Mouse (Mus musculus) hindbrain, embryonic 12.5 days (tissue): ENCODE data around the gene Myo18a. TPM values are rescaled to one million over a fixed set of nuclear protein-coding genes. Genes with fewer than 3 reads are reported as not detected.
A peak's percentile ranks its signal among the peaks of the same experiment; 100 is the strongest.

ENCODE experiments used
- ATAC-seq: fragments of 200-750 bp; cut with Nextera tagmentation; 2 replicates; pipeline ENCODE4 v1.8.0; 2017; ENCODE audit warnings: moderate TSS enrichment; ENCODE audit not compliant: low FRiP score
- H3K27ac ChIP-seq: fragments of 300-500 bp; sonication (generic); 2 replicates; pipeline ENCODE4 v1.5.1; 2016; ENCODE audit warnings: mild to moderate bottlenecking
- H3K27me3 ChIP-seq: fragments of 300-500 bp; sonication (generic); 2 replicates; pipeline ENCODE4 v1.6.1; 2016; ENCODE audit warnings: mild to moderate bottlenecking
- H3K36me3 ChIP-seq: fragments of 300-500 bp; sonication (generic); 2 replicates; pipeline ENCODE4 v1.6.1; 2016; ENCODE audit warnings: mild to moderate bottlenecking
- H3K4me1 ChIP-seq: fragments of 300-500 bp; sonication (generic); 2 replicates; pipeline ENCODE4 v1.6.1; 2016
- H3K4me2 ChIP-seq: fragments of 300-500 bp; sonication (generic); replicated peaks from 2 replicates; pipeline ENCODE4 v1.6.1; 2016; ENCODE audit warnings: mild to moderate bottlenecking
- H3K4me3 ChIP-seq: fragments of 300-500 bp; sonication (generic); 2 replicates; pipeline ENCODE4 v1.5.1; 2016; ENCODE audit warnings: mild to moderate bottlenecking
- H3K9ac ChIP-seq: fragments of 300-500 bp; sonication (generic); 2 replicates; pipeline ENCODE4 v1.6.1; 2016; ENCODE audit warnings: mild to moderate bottlenecking, moderate library complexity
- H3K9me3 ChIP-seq: fragments of 300-500 bp; sonication (generic); replicated peaks from 2 replicates; pipeline ENCODE4 v1.6.1; 2016; ENCODE audit warnings: mild to moderate bottlenecking
- WGBS: fragments of 180-500 bp; shearing (Covaris S2); methylation state at CpG from one replicate; pipeline ENCODE4 v1.1.7; 2016; 5-methylcytosine and 5-hydroxymethylcytosine counted together
- polyA plus RNA-seq: library from polyadenylated mRNA; unstranded; fragments of >200 nt; fragmentation: Nextera tagmentation; extraction: Ambion mirVana; gene quantifications from 2 replicates; pipeline ENCODE4 v1.2.1, GENCODE M21; 2016

Gene Myo18a
- polyA plus RNA-seq, 1 experiment from 2014 or later = 55.9 TPM

DNA sequence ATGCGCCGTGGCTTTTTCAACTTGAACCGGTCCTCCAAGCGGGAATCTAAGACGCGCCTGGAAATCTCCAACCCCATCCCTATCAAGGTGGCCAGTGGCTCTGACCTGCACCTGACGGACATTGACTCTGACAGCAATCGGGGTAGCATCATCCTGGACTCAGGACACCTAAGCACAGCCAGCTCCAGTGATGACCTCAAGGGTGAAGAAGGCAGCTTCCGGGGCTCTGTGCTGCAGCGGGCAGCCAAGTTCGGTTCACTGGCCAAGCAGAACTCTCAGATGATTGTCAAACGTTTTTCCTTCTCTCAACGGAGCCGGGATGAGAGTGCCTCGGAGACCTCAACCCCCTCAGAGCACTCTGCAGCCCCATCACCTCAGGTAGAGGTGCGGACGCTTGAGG, 14.4 kb downstream of the Myo18a start:
- Histone ChIP-seq H3K9me3 (no peaks in the 10 kb centered on the region), H3K4me2 (no peak overlapping the region), H3K9ac (no peak overlapping the region), H3K27me3 (no peaks in the 10 kb centered on the region), H3K36me3 (peaks cover 32% of the 10 kb centered on the region), H3K4me1 (peaks cover 18% of the 10 kb centered on the region), H3K4me3 (no peak overlapping the region), H3K27ac (no peak overlapping the region)
- 92% methylated on average over 17 of the region's 17 CpGs for WGBS
- ATAC-seq = no peak

DNA sequence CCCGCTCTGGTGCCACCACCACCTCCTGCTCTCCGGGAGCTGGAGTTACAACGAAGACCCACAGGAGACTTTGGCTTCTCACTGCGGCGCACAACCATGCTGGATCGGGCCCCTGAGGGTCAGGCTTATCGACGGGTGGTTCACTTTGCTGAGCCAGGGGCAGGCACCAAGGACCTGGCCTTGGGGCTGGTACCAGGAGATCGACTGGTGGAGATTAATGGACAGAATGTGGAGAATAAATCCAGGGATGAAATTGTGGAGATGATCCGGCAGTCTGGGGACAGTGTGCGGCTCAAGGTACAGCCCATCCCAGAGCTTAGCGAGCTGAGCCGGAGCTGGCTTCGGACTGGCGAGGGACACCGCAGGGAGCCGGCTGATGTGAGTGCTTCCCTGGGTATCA, 14.9 kb downstream of the Myo18a start:
- H3K4me1 ChIP-seq = peaks cover 19% of the 10 kb centered on the region
- no peak overlapping the region for H3K4me3 ChIP-seq
- H3K9me3 ChIP-seq = no peaks in the 10 kb centered on the region
- 92% methylated on average over 17 of the region's 17 CpGs for WGBS
- H3K27ac ChIP-seq = no peak overlapping the region
- no peak overlapping the region for H3K4me2 ChIP-seq
- H3K9ac ChIP-seq = no peak overlapping the region
- H3K36me3 ChIP-seq = peaks cover 32% of the 10 kb centered on the region
- H3K27me3 ChIP-seq = no peaks in the 10 kb centered on the region
- no peak for ATAC-seq

DNA sequence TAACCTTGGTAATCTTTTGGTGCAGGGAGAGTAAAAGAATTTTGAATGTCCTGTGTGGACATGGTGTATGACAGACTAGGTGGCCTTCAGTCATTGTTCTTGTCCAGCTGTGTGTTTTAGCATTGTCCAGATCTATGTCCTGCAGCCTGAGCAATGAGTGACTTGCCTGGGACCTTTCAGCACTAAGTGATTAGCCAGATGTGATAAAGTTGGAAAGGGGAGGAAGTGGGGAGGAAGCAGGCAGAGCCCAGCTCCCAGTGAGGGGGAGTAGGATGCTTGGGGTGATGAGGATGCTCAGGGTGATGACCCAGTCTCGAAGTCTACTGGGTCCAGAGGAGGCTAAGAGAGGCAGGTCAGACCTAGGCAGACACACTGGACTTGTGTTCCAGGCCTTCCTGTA, 16.2 kb downstream of the Myo18a start:
- Histone ChIP-seq H3K27me3 (no peaks in the 10 kb centered on the region), H3K4me1 (peaks cover 32% of the 10 kb centered on the region), H3K9me3 (no peaks in the 10 kb centered on the region), H3K4me2 (no peak overlapping the region), H3K36me3 (peaks cover 32% of the 10 kb centered on the region), H3K9ac (no peak overlapping the region), H3K27ac (no peak overlapping the region), H3K4me3 (no peak overlapping the region)
- ATAC-seq = no peak
- 61% methylated on average over 1 of the region's 1 CpGs for WGBS

DNA sequence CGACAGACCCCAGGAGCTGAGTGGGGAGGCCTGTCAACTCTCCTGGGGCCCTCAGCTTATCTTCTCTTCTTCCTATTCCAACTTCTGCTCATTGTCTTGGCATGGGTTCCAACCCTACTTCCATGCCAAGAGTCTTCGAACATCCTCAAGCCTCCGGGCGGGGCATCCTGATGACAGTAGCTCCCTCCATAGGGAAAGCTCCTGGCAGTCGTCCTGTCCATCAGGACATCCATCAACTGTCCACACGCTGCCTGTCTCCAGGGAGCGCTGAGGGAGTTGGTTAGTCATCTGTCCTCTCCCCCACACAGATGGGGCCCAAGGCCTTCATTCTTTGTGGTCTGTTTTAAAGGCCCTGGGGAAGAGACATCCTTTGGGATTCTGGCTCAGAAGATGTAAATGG, 18.0 kb downstream of the Myo18a start:
- H3K36me3 ChIP-seq = peaks cover 32% of the 10 kb centered on the region
- ATAC-seq = no peak
- H3K27me3 ChIP-seq = no peaks in the 10 kb centered on the region
- H3K27ac ChIP-seq = no peak overlapping the region
- no peak overlapping the region for H3K4me2 ChIP-seq
- H3K9ac ChIP-seq = no peak overlapping the region
- H3K4me3 ChIP-seq = no peak overlapping the region
- WGBS = 65% methylated on average over 7 of the region's 7 CpGs
- H3K4me1 ChIP-seq = peaks cover 41% of the 10 kb centered on the region
- no peaks in the 10 kb centered on the region for H3K9me3 ChIP-seq

DNA sequence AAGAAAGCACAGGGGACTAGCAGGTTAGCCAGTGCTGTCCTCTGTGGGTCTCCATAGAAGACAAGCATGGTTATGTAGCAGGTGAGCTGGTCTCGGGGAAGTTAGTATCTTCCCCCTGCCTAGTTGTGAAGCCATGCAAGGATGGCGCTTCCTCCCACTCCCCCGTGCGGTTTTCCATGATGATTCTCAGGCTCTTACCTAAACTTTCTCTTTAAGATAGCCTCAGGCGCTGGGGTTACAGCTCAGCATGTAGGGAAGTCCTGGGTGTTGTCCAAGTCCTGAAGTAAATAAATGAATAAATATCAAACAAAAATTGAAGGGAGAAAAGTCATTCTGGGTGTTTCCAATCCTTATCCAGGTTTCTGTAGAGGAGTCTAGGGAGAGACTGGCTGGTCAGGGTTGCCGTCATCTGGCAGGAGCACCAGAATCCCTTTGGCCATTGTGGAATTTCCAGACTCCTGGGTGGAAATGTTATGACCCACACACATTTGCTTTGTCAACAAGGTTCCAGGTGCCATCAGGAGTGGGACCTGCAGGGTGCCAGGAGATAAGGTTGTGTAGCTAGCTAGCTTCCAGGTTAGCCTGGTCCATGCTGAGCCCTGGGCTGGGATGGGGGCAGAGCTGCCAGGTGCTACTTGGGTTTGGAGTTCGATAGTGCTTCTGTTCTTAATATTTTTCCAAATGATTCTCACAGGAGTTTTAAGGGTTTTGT, 19.2 kb downstream of the Myo18a start:
- Histone ChIP-seq H3K9ac (no peak overlapping the region), H3K36me3 (peaks cover 30% of the 10 kb centered on the region), H3K27ac (no peak overlapping the region), H3K4me3 (no peak overlapping the region), H3K9me3 (no peaks in the 10 kb centered on the region), H3K4me1 (peaks cover 48% of the 10 kb centered on the region), H3K27me3 (no peaks in the 10 kb centered on the region), H3K4me2 (no peak overlapping the region)
- no peak for ATAC-seq
- WGBS = 89% methylated on average over 7 of the region's 7 CpGs

DNA sequence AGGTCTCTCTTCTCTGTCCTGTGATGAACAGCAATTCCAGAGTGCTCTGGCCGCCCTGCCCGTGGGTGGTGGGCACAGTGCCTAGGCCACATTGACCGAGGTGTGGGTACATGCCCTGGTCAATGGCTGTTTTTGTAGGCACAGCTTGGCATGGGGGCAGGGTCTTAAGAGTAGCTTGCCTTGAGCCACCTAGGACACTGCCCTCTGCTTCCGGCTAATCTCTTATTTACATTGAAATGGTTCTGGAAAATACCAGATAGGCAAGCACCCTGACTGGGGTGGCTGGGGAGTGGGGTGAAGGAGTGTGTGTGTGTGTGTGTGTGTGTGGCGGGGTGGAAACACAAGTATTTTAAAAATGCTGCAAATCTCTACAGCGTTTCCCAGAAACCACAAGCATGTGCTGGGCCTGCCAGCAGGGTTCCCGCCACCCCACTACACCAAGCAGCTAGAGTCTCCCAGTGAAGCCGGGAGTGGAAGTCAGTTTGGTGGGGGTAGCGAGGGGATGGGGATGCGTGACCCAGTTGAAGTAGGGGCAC, 20.2 kb downstream of the Myo18a start:
- 0 out of 2 replicates have a peak overlapping the region, but pooled peaks have one; percentile 9 for H3K4me2 ChIP-seq
- H3K27ac ChIP-seq = peak overlapping the region; percentile 30; the same call in 1 of the 2 replicates
- H3K9ac ChIP-seq = no peak overlapping the region
- peaks cover 48% of the 10 kb centered on the region for H3K4me1 ChIP-seq
- H3K9me3 ChIP-seq = no peaks in the 10 kb centered on the region
- no peak overlapping the region for H3K4me3 ChIP-seq
- H3K36me3 ChIP-seq = peaks cover 19% of the 10 kb centered on the region
- 58% methylated on average over 10 of the region's 10 CpGs for WGBS
- no peak for ATAC-seq
- H3K27me3 ChIP-seq = no peaks in the 10 kb centered on the region

DNA sequence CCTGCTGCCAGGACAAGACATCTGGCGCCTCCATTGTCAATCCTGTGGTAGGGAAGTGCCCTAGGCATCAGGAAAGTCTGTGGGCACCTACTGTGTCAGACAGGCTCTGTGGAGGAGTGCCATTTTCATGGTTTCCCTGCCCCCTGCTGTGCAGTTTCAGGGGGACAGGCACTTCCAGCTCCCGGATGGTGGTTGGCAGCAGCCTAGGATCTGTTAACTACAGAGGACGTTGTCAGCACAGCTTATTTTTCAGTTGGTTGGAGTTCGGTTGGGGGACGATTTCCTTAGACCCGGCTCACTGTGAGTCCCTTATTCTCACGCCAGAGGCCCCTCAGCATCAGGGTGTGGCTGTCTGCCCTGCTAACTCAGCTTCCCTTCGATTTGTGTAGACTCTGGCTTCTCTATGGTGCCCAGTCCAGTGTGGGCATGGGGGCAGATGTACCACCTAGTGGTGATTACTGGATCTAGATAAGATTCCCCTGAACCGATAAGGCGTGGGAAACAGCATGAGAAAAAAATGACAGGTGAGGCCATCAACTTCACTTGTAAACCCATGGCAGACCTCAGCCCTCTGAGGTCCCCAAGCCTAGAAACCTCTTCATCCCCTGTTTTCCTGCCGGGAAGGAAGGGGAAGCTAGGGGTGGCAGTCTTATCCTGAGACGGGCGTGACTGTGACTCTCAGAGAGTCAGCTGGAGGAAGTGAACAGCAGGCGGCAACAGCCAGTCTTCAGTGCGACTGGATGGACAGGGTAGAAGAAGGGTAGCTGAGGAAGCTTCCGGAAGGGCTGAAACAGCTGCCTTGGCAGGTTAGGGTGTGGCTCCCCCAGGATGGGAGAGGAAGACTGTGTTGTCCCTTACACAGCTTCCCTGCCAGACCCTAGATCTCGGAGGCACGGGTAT, 21.0 kb downstream of the Myo18a start:
- peaks cover 16% of the 10 kb centered on the region; the same call in 1 of the 2 replicates for H3K36me3 ChIP-seq
- 0 out of 2 replicates have a peak, but pooled peaks have one; percentile 48 for ATAC-seq
- H3K27ac ChIP-seq = peak overlapping the region; percentile 30; the same call in 1 of the 2 replicates
- 0 out of 2 replicates have a peak overlapping the region, but pooled peaks have one; percentile 9 for H3K4me2 ChIP-seq
- H3K4me3 ChIP-seq = no peak overlapping the region
- WGBS = 54% methylated on average over 18 of the region's 18 CpGs
- no peaks in the 10 kb centered on the region for H3K27me3 ChIP-seq
- H3K4me1 ChIP-seq = peaks cover 48% of the 10 kb centered on the region
- H3K9me3 ChIP-seq = no peaks in the 10 kb centered on the region
- H3K9ac ChIP-seq = no peak overlapping the region

DNA sequence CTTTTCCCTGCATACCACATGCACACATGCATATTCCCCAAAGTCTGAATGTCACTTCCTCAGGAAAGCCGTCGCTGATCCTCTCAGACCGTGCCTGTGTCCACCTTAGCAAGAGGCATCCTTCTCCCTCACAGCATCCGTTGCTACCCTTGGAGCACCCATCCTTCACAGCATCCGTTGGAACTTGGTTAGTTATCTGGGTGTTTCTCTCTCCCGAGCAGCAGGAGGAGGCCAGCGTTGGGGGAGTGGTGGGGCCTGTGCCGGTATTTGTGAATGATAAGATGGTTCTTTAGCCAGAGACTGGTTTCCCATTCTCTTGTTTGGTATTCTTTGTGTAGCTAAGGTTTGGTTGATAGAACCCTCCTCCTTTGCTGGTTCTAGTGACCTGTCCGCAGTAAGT, 21.8 kb downstream of the Myo18a start:
- 87% methylated on average over 9 of the region's 9 CpGs for WGBS
- peaks cover 48% of the 10 kb centered on the region for H3K4me1 ChIP-seq
- ATAC-seq = no peak
- H3K4me3 ChIP-seq = no peak overlapping the region
- H3K9me3 ChIP-seq = no peaks in the 10 kb centered on the region
- no peak overlapping the region for H3K9ac ChIP-seq
- H3K4me2 ChIP-seq = no peak overlapping the region
- no peaks in the 10 kb centered on the region for H3K27me3 ChIP-seq
- H3K36me3 ChIP-seq = peaks cover 9% of the 10 kb centered on the region; the same call in 1 of the 2 replicates
- 0 out of 2 replicates have a peak overlapping the region, but pooled peaks have one; percentile 1 for H3K27ac ChIP-seq

DNA sequence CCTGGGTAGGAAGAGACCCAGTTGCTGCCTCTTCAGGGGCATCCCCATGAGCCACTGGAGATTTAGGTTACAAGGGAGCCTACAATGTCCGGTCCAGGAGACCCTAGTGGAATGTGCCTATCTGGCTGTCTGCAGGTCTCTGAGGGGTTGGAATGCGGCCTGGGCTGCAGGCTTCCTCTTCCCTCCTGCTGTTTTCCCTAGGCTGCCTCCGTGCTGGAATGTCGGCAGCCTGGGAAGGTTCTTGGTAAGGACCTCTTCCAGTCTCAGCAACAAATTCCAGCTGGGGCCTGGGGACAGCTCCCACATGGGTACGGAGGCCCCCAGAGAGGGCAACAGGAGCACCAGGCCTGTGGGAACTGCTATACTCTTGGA, 22.3 kb downstream of the Myo18a start:
- H3K4me1 ChIP-seq = peaks cover 52% of the 10 kb centered on the region
- no peak overlapping the region for H3K4me2 ChIP-seq
- H3K9ac ChIP-seq = no peak overlapping the region
- H3K4me3 ChIP-seq = no peak overlapping the region
- H3K36me3 ChIP-seq = peaks cover 8% of the 10 kb centered on the region; the same call in 1 of the 2 replicates
- H3K9me3 ChIP-seq = no peaks in the 10 kb centered on the region
- no peak for ATAC-seq
- H3K27ac ChIP-seq = peak overlapping the region; percentile 19; the same call in 1 of the 2 replicates
- 20% methylated on average over 5 of the region's 5 CpGs for WGBS
- no peaks in the 10 kb centered on the region for H3K27me3 ChIP-seq

DNA sequence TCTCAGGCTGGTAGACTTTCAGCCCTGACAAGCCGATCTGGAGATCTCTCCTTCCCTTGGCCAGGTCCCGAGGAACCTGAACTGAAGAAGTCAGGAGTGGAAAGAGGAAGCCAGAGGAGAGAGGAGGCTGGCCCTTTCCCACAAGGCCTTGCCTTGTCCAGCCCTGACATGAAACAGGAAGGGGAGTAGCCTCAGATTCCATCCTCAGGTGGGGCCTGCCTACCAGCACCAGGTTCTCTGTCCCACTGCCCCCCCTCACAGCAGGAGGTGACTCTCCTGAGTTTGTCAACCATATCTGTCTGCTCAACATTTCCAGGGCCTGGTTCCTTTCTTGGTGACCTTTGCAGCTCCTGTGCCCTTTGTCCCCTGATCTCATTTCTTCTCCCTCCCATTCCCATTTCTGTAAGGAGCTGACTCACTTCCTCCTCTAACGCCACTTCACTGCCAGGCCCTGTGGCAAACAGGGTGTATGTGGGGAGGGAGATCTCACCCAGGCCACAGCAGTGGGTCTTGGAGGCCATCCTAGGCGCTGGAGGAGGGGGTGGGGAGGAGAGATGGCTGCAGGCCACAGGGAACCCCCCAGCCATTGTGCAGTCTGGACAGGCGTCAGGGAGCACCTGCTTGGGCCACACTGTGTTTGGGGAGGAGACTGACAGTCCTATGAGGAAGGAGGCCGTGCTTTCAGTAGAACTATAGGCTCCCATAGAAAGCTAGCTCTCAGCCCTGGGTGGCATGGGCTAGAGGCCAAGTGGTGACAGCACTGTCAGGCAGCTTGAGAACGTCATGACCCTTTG, 22.9 kb downstream of the Myo18a start:
- no peak overlapping the region for H3K4me2 ChIP-seq
- H3K4me1 ChIP-seq = peaks cover 53% of the 10 kb centered on the region
- WGBS = 47% methylated on average over 7 of the region's 7 CpGs

DNA sequence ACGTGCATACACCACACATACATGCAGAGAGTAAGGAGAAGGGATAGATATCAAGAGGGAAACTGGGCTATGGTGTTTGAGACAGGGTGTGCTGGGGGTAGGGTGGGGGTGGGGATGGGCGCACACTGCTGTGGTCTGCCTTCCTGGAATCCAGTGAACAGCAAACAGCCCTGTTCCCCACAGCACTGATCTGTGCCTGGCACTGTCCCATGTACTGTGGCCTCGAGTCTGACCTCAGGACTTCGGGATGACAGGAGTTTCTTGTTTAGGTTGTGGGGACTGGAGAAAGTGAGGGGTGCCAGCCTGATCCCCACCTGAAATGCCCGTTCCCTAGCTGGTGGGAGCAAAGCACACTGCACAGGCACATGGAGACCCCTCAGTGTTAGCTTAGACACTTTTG, 24.7 kb downstream of the Myo18a start, which contains the start of gene Gm10277:
Gene Gm10277 (minus strand): TSS at position 41 of the 400 bp plus-strand sequence.
- H3K36me3 ChIP-seq = no peaks in the 10 kb centered on the region
- peak within 1 kb of the TSS; percentile 62 for H3K27ac ChIP-seq
- H3K9me3 ChIP-seq = no peaks in the 10 kb centered on the region
- no peak within 1 kb of the TSS for H3K4me3 ChIP-seq
- H3K4me1 ChIP-seq = peaks cover 63% of the 10 kb centered on the region
- no peak within 1 kb of the TSS for H3K4me2 ChIP-seq
- no peak for ATAC-seq
- WGBS = 86% methylated on average over 5 of the region's 5 CpGs
- H3K27me3 ChIP-seq = no peaks in the 10 kb centered on the region
- no peak within 1 kb of the TSS for H3K9ac ChIP-seq

More for the DNA sequence above, 22.9 kb downstream of the Myo18a start:
- Histone ChIP-seq H3K9ac (no peak overlapping the region), H3K27ac (peak overlapping the region; percentile 62), H3K36me3 (peaks cover 3% of the 10 kb centered on the region; the same call in 1 of the 2 replicates), H3K9me3 (no peaks in the 10 kb centered on the region), H3K4me3 (no peak overlapping the region), H3K27me3 (no peaks in the 10 kb centered on the region)
- no peak for ATAC-seq
